Mouse (Mus musculus): Measurements from ENCODE around the gene Esp8. TPM values are rescaled to one million over a fixed set of nuclear protein-coding genes. Genes with fewer than 3 reads are reported as not detected.

Gene Esp8
- polyA plus RNA-seq, 1 experiment from 2014 or later: not detected

Other genes with a start within 250 kb of the Esp8 start
- not detected in 2 replicates for gene Crisp1, start 200.8 kb upstream of the Esp8 start, polyA plus RNA-seq (2015; fragmentation: Nextera tagmentation; extraction: Ambion mirVana)
- gene Esp6, start 41.5 kb downstream of the Esp8 start, polyA plus RNA-seq (2015; fragmentation: Nextera tagmentation; extraction: Ambion mirVana): not detected in 2 replicates
- gene Esp4, start 78.6 kb downstream of the Esp8 start, polyA plus RNA-seq (2015; fragmentation: Nextera tagmentation; extraction: Ambion mirVana): not detected in 2 replicates
- gene Esp3, start 112.1 kb downstream of the Esp8 start, polyA plus RNA-seq (2015; fragmentation: Nextera tagmentation; extraction: Ambion mirVana): not detected in 2 replicates
- gene Esp1, start 207.1 kb downstream of the Esp8 start, polyA plus RNA-seq (2015; fragmentation: Nextera tagmentation; extraction: Ambion mirVana): not detected in 2 replicates

All from heart, embryonic 16.5 days (tissue).